Mouse (Mus musculus): ENCODE results near the gene Olfr524.

- TF ChIP-seq EP300 (IDR thresholded peaks at IDR 0.05; ENCODE audit: insufficient read depth, low read depth, low read length) (no peak), CTCF (IDR thresholded peaks at IDR 0.05) (no peak)
Observed at GRCm38 (mm10) chr7:140253780-140254299, 48.1 kb upstream of the Olfr524 start.

Measured in heart, adult 2 months (tissue).